Mouse (Mus musculus) C2C12 (cell line): ENCODE measurements around the gene Olfr194.

Experiments
- CEBPB ChIP-seq: IDR thresholded peaks from one replicate; pipeline ENCODE4 v1.6.1; 2011; ENCODE audit warnings: low read depth, mild to moderate bottlenecking, control low read depth, moderate library complexity
- CTCF ChIP-seq: IDR thresholded peaks from one replicate; pipeline ENCODE4 v1.5.1; 2011; ENCODE audit not compliant: control insufficient read depth, insufficient read depth, insufficient read length
- FOSL1 ChIP-seq: IDR thresholded peaks from one replicate; pipeline ENCODE4 v1.8.0; 2011; ENCODE audit warnings: mild to moderate bottlenecking, low read length; ENCODE audit not compliant: poor library complexity, insufficient read depth, severe bottlenecking
- MAX ChIP-seq: IDR thresholded peaks from one replicate; pipeline ENCODE4 v1.6.1; 2011; ENCODE audit warnings: mild to moderate bottlenecking, control low read depth

DNA sequence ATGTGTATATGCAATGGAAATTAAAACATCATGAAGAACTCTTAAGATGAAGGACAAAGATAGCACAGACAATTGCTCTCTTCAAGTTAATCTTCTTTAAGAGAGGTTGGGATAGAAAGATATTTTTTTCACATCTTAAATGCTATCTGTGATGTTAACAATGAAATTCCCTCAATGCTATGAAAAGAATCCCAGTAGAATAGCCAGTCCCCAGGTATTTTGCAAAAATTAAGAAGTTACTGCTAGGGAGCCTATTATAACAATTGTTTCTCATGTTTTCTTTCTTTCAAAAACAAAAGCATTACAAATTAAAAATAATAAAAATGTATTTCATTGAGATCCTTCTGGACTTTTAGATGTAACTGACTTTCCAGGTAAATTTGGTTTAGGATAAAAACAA lies at the start of gene Olfr194:
- TF ChIP-seq CTCF (no peak), CEBPB (no peak), MAX (no peak), FOSL1 (no peak)
